ENCODE assay signal across 8 mouse cellular contexts in genomic region chr2:92914933-92915553, GRCm38 (mm10). TPM values are rescaled to one million over a fixed set of nuclear protein-coding genes. Genes with fewer than 3 reads are reported as not detected.
A peak's percentile ranks its signal among the peaks of the same experiment; 100 is the strongest.
DNase-seq lines count a peak whose midpoint lies in the region; ATAC-seq and TF ChIP-seq lines count a peak whose summit lies in the region.

Gene Syt13, plus strand, starts transcription at chr2:92915098.

- peak within 1 kb of the TSS; percentile 5; the same call in 1 of the 2 replicates for H3K9ac ChIP-seq in ES-Bruce4 (ENCODE audit: low read depth, poor library complexity, severe bottlenecking)
- H3K9ac ChIP-seq in forebrain, embryonic 16.5 days (replicated peaks; ENCODE audit: low read depth, low read length) = peak within 1 kb of the TSS; percentile 67
- peak within 1 kb of the TSS; percentile 48 for H3K9ac ChIP-seq in hindbrain, embryonic 15.5 days

- WGBS in forebrain, embryonic 16.5 days = under 1% methylated on average over 38 of the region's 38 CpGs
- under 1% methylated on average over 38 of the region's 38 CpGs for WGBS in hindbrain, embryonic 15.5 days

- peaks cover 2% of the 10 kb centered on the region for H3K4me1 ChIP-seq in ES-Bruce4 (ENCODE audit: control insufficient read depth, insufficient read depth, low read length)
- H3K4me1 ChIP-seq in forebrain, embryonic 16.5 days (replicated peaks; ENCODE audit: control insufficient read depth, insufficient read depth, low read length) = peaks cover 36% of the 10 kb centered on the region
- H3K4me1 ChIP-seq in hindbrain, embryonic 15.5 days (replicated peaks) = peaks cover 61% of the 10 kb centered on the region

- ATAC-seq in forebrain, embryonic 16.5 days = peak; percentile 64
- ATAC-seq in hindbrain, embryonic 15.5 days (ENCODE audit: low FRiP score, low read depth) = peak; percentile 72
- no peak for ATAC-seq in monocyte, adult 5-6 weeks (replicated peaks; ENCODE audit: insufficient number of reproducible peaks, low FRiP score, low TSS enrichment, poor library complexity, severe bottlenecking)

- no peaks in the 10 kb centered on the region for H3K9me3 ChIP-seq in ES-Bruce4 (replicated peaks; ENCODE audit: control insufficient read depth, insufficient read depth, low read length, poor library complexity, severe bottlenecking)
- no peaks in the 10 kb centered on the region for H3K9me3 ChIP-seq in forebrain, embryonic 16.5 days (ENCODE audit: control insufficient read depth, low read length)
- no peaks in the 10 kb centered on the region for H3K9me3 ChIP-seq in hindbrain, embryonic 15.5 days

- peak within 1 kb of the TSS; percentile 73 for H3K4me2 ChIP-seq in forebrain, embryonic 16.5 days (ENCODE audit: low read length)
- H3K4me2 ChIP-seq in hindbrain, embryonic 15.5 days = peak within 1 kb of the TSS; percentile 61

- peak; percentile 84 to 90 for DNase-seq in cerebellum, adult 18-20 months
- DNase-seq in left cerebral cortex, adult 11 months (ENCODE audit: low spot score) = peak; percentile 41
- DNase-seq in lung, postnatal 36 days = peak; percentile 33
- peak; percentile 79 to 81 for DNase-seq in right cerebral cortex, adult 2 months (ENCODE audit: low spot score in 2 of 2)

- TF ChIP-seq POLR2A in ES-Bruce4 (IDR thresholded peaks at IDR 0.05; ENCODE audit: insufficient read depth, low read length) = no peak

- peak; percentile 37 for TF ChIP-seq CTCF in ES-Bruce4 (IDR thresholded peaks at IDR 0.05; ENCODE audit: low read depth, low read length)

- peak within 1 kb of the TSS; percentile 41 for H3K4me3 ChIP-seq in ES-Bruce4 (ENCODE audit: low read depth, low read length)
- peak within 1 kb of the TSS; percentile 47 for H3K4me3 ChIP-seq in forebrain, embryonic 16.5 days (replicated peaks; ENCODE audit: low read length)
- peak within 1 kb of the TSS; percentile 44 for H3K4me3 ChIP-seq in hindbrain, embryonic 15.5 days

- TF ChIP-seq EP300 in ES-Bruce4 (IDR thresholded peaks at IDR 0.05; ENCODE audit: insufficient read depth, low read depth, low read length) = no peak

- H3K27me3 ChIP-seq in ES-Bruce4 (ENCODE audit: control insufficient read depth, insufficient read depth, low read length, poor library complexity, severe bottlenecking) = no peaks in the 10 kb centered on the region
- peaks cover 8% of the 10 kb centered on the region for H3K27me3 ChIP-seq in forebrain, embryonic 16.5 days (replicated peaks; ENCODE audit: control insufficient read depth, insufficient read depth, low read length)
- no peaks in the 10 kb centered on the region for H3K27me3 ChIP-seq in hindbrain, embryonic 15.5 days

- H3K27ac ChIP-seq in ES-Bruce4 (ENCODE audit: insufficient read depth, low read length) = no peak within 1 kb of the TSS
- H3K27ac ChIP-seq in forebrain, embryonic 16.5 days (ENCODE audit: low read length) = no peak within 1 kb of the TSS
- peak within 1 kb of the TSS; percentile 60 for H3K27ac ChIP-seq in hindbrain, embryonic 15.5 days (replicated peaks)

- no peaks in the 10 kb centered on the region for H3K36me3 ChIP-seq in ES-Bruce4 (ENCODE audit: control insufficient read depth, insufficient read depth, low read length, poor library complexity, severe bottlenecking)
- no peaks in the 10 kb centered on the region for H3K36me3 ChIP-seq in forebrain, embryonic 16.5 days (ENCODE audit: control insufficient read depth, insufficient read depth)
- H3K36me3 ChIP-seq in hindbrain, embryonic 15.5 days = no peaks in the 10 kb centered on the region

RNA-seq across cellular contexts. Expression of gene Syt13, which starts in this region (rescaled TPM):
- polyA plus RNA-seq in ES-Bruce4 (2011; ENCODE audit: insufficient read depth, insufficient read length, low read depth, missing spikeins) = 11.2 and 11.8 TPM in 2 replicates
- polyA plus RNA-seq in forebrain, embryonic 16.5 days (2015; fragmentation: Nextera tagmentation; extraction: Ambion mirVana) = 11.5 and 24.0 TPM in 2 replicates
- 46.5 and 49.9 TPM in 2 replicates for polyA plus RNA-seq in hindbrain, embryonic 15.5 days (2015; fragmentation: Nextera tagmentation; extraction: Ambion mirVana)
- total RNA-seq in monocyte, adult 5-6 weeks (2017) = 0.58 TPM in 1 of 3 replicates, not detected in the others

Comparison
In these comparisons a context has a peak if more than half of its experiments do, and no peak if none do; other contexts are left out.
1. H3K9ac ChIP-seq: peak in every context shown above with its lines; median percentile 67 in forebrain, embryonic 16.5 days; 48 in hindbrain, embryonic 15.5 days; 5 in ES-Bruce4.
2. DNase-seq: peak in every context shown above with its lines; median percentile 87 in cerebellum, adult 18-20 months; 80 in right cerebral cortex, adult 2 months; 41 in left cerebral cortex, adult 11 months; 33 in lung, postnatal 36 days.